Mouse (Mus musculus) stomach, postnatal 0 days (tissue): ENCODE measurements around the gene Rabep2. TPM values are rescaled to one million over a fixed set of nuclear protein-coding genes. Genes with fewer than 3 reads are reported as not detected.

ENCODE experiments used
- ATAC-seq: fragments of 200-750 bp; cut with Nextera tagmentation; 2 replicates; pipeline ENCODE4 v1.8.0; 2017; ENCODE audit not compliant: low FRiP score, low TSS enrichment
- DNase-seq: peaks from one replicate; pipeline ENCODE4 v3.0.0-alpha.2; 2016; ENCODE audit warnings: low spot score
- H3K27ac ChIP-seq: fragments of 300-500 bp; sonication (generic); replicated peaks from 2 replicates; pipeline ENCODE4 v1.5.1; 2014; ENCODE audit warnings: mild to moderate bottlenecking, control low read depth
- H3K27me3 ChIP-seq: fragments of 300-500 bp; sonication (generic); 2 replicates; pipeline ENCODE4 v1.6.1; 2014; ENCODE audit warnings: low read length; ENCODE audit not compliant: control insufficient read depth, insufficient read depth
- H3K36me3 ChIP-seq: fragments of 300-500 bp; sonication (generic); 2 replicates; pipeline ENCODE4 v1.6.1; 2014; ENCODE audit warnings: low read length, mixed read lengths; ENCODE audit not compliant: control insufficient read depth, insufficient read depth
- H3K4me1 ChIP-seq: fragments of 300-500 bp; sonication (generic); replicated peaks from 2 replicates; pipeline ENCODE4 v1.6.1; 2014; ENCODE audit warnings: antibody characterized with exemption; ENCODE audit not compliant: control insufficient read depth, insufficient read depth
- H3K4me2 ChIP-seq: fragments of 300-500 bp; sonication (generic); replicated peaks from 2 replicates; pipeline ENCODE4 v1.6.1; 2014; ENCODE audit warnings: low read depth, mild to moderate bottlenecking, control low read depth, moderate library complexity
- H3K4me3 ChIP-seq: fragments of 300-500 bp; sonication (generic); 2 replicates; pipeline ENCODE4 v1.5.1; 2014; ENCODE audit warnings: low read depth, low read length, control low read depth
- H3K9ac ChIP-seq: fragments of 300-500 bp; sonication (generic); 2 replicates; pipeline ENCODE4 v1.6.1; 2014; ENCODE audit warnings: mild to moderate bottlenecking, low read length, control low read depth, mixed read lengths
- H3K9me3 ChIP-seq: fragments of 300-500 bp; sonication (generic); 2 replicates; pipeline ENCODE4 v1.6.1; 2016; ENCODE audit warnings: low read length; ENCODE audit not compliant: control insufficient read depth
- CTCF ChIP-seq: IDR thresholded peaks from 2 replicates; pipeline ENCODE4 v1.5.1; 2016; ENCODE audit warnings: antibody characterized with exemption, low read depth, mild to moderate bottlenecking, moderate library complexity
- EP300 ChIP-seq: optimal IDR thresholded peaks from 2 replicates; pipeline ENCODE3; 2016; ENCODE audit warnings: antibody characterized with exemption
- WGBS: fragments of 180-500 bp; shearing (Covaris S2); extraction: QIAGEN DNeasy Blood & Tissue Kit; methylation state at CpG from one replicate; pipeline ENCODE4 v1.1.7; 2014; 5-methylcytosine and 5-hydroxymethylcytosine counted together
- polyA plus RNA-seq: library from polyadenylated mRNA; unstranded; fragments of >200 nt; fragmentation: Nextera tagmentation; extraction: Ambion mirVana; gene quantifications from 2 replicates; pipeline ENCODE4 v1.2.1, GENCODE M21; 2015

Gene Rabep2
- polyA plus RNA-seq, 1 experiment from 2014 or later = 19.4 TPM

GRCm38 (mm10) chr7:126466116-126466515 is 37.6 kb downstream of the Rabep2 start:
- ATAC-seq (no peak), DNase-seq (no peak)
- Histone ChIP-seq H3K27me3 (no peaks in the 10 kb centered on the region), H3K9me3 (no peaks in the 10 kb centered on the region), H3K4me3 (no peak overlapping the region), H3K36me3 (peaks cover 24% of the 10 kb centered on the region), H3K4me2 (no peak overlapping the region), H3K27ac (no peak overlapping the region), H3K4me1 (peaks cover 10% of the 10 kb centered on the region; the same call in 1 of the 2 replicates), H3K9ac (no peak overlapping the region)
- WGBS = 66% methylated on average over 9 of the region's 9 CpGs
- no peak for TF ChIP-seq EP300
- no peak for TF ChIP-seq CTCF

- Histone ChIP-seq H3K27me3 (no peaks in the 10 kb centered on the region), H3K9ac (no peak overlapping the region), H3K9me3 (no peaks in the 10 kb centered on the region), H3K27ac (no peak overlapping the region), H3K36me3 (peaks cover 28% of the 10 kb centered on the region), H3K4me3 (no peak overlapping the region), H3K4me1 (peaks cover 10% of the 10 kb centered on the region; the same call in 1 of the 2 replicates), H3K4me2 (no peak overlapping the region)
- ATAC-seq = no peak
- DNase-seq = no peak
- TF ChIP-seq CTCF = no peak
- TF ChIP-seq EP300 = no peak
- WGBS = 86% methylated on average over 5 of the region's 5 CpGs
Measured at GRCm38 (mm10) chr7:126466707-126467106, 38.1 kb downstream of the Rabep2 start.

DNA sequence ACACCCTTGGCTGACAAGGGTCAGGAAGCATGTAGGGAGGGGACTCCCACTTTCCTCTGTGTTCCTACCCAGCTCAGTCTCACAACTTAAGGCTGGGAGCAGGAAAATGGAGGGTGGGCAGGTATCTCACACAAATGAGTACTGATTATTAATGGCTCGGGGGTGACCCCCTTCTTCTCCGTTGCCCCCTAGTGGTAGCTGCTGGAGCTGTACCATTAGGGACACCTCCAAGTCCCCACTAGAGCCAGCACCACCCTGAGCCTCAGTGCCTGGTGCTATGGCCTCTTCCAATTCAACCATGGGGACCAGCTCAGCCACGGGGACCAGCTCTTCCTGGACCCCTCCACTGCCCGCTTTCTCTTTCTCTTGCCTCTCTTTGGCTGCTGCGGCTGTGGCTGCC is 38.7 kb downstream of the Rabep2 start:
- H3K27ac ChIP-seq = no peak overlapping the region
- no peak overlapping the region for H3K4me2 ChIP-seq
- H3K27me3 ChIP-seq = no peaks in the 10 kb centered on the region
- peaks cover 34% of the 10 kb centered on the region for H3K36me3 ChIP-seq
- ATAC-seq = no peak
- H3K9me3 ChIP-seq = no peaks in the 10 kb centered on the region
- DNase-seq = peak; percentile 57
- TF ChIP-seq CTCF (peak; percentile 70), EP300 (no peak)
- peaks cover 10% of the 10 kb centered on the region; the same call in 1 of the 2 replicates for H3K4me1 ChIP-seq
- WGBS = 69% methylated on average over 5 of the region's 5 CpGs
- no peak overlapping the region for H3K4me3 ChIP-seq
- no peak overlapping the region for H3K9ac ChIP-seq

DNA sequence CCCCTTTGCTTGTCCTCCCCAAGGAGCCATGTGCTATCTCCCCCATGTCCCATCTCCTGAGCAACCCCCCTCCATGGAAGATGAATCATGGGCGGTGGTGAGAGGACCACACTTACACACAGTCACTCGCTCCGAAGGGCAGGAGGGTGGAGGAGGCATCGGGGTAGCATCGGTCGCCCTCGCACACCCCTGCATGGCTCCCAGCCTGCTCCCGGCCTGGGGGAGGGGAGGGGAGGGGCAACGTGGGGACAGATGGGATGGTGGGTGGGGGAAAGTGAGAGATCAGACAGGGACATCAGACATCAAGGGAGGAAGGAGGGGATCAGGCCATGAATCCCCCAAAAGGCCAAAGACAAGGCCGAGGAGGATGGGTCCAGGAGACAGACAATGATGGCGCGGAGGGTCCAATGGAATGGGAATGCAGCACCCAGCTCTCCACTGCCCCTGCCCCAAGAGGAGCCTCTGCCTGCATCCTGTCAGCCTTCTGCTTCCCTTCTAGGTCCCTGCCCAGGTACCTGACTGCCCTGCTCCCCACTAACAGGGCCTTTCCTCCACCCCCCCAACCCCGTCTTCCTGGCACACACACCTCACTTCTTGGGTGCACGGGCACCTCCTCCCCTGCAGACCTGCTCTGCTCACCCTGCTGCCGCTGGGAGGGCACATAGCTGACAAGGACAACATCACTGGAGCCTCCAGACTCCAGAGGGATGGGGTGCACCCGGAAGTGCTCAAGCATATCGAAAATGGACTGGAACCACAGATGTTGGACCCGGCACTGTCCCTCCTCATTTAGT is 39.5 kb downstream of the Rabep2 start:
- DNase-seq (no peak), ATAC-seq (no peak)
- Histone ChIP-seq H3K9me3 (no peaks in the 10 kb centered on the region), H3K4me1 (peaks cover 10% of the 10 kb centered on the region; the same call in 1 of the 2 replicates), H3K27ac (no peak overlapping the region), H3K9ac (no peak overlapping the region), H3K4me3 (no peak overlapping the region), H3K4me2 (no peak overlapping the region), H3K36me3 (peaks cover 36% of the 10 kb centered on the region), H3K27me3 (no peaks in the 10 kb centered on the region)
- TF ChIP-seq CTCF (no peak), EP300 (no peak)
- 83% methylated on average over 16 of the region's 18 CpGs for WGBS

DNA sequence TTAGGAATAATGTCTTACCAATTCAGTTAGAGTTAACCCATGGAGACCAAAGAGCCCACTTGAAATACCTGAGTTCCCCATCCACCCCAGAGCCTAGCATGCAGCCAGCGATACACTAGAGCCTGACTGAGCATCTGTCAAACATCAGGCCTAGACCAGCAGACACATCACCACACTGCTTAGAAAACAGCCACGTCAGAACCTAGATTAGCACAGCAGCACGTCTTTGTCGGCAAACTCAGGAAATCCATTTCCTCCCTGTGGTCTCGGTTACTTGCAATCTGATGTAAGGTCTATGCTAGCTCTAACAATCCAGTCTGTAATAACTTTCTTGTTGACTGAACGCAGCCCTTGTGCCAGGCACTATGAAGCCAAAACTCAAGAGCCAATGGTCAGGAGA is 41.5 kb downstream of the Rabep2 start:
- H3K27ac ChIP-seq = no peak overlapping the region
- no peak for TF ChIP-seq EP300
- TF ChIP-seq CTCF = no peak
- H3K27me3 ChIP-seq = no peaks in the 10 kb centered on the region
- 74% methylated on average over 6 of the region's 6 CpGs for WGBS
- 0 out of 2 replicates have a peak, but pooled peaks cover 6% of the 10 kb centered on the region for H3K4me1 ChIP-seq
- H3K4me2 ChIP-seq = no peak overlapping the region
- no peaks in the 10 kb centered on the region for H3K9me3 ChIP-seq
- ATAC-seq (no peak), DNase-seq (no peak)
- H3K9ac ChIP-seq = no peak overlapping the region
- no peak overlapping the region for H3K4me3 ChIP-seq
- peaks cover 36% of the 10 kb centered on the region for H3K36me3 ChIP-seq

GRCm38 (mm10) chr7:126471361-126471760 is 42.8 kb downstream of the Rabep2 start:
- TF ChIP-seq EP300 = no peak
- no peak for TF ChIP-seq CTCF
- 92% methylated on average over 5 of the region's 5 CpGs for WGBS
- no peak overlapping the region for H3K9ac ChIP-seq
- H3K27ac ChIP-seq = no peak overlapping the region
- DNase-seq (no peak), ATAC-seq (no peak)
- H3K4me1 ChIP-seq = 0 out of 2 replicates have a peak, but pooled peaks cover 3% of the 10 kb centered on the region
- no peak overlapping the region for H3K4me3 ChIP-seq
- H3K36me3 ChIP-seq = peaks cover 36% of the 10 kb centered on the region
- no peak overlapping the region for H3K4me2 ChIP-seq
- H3K27me3 ChIP-seq = no peaks in the 10 kb centered on the region
- no peaks in the 10 kb centered on the region for H3K9me3 ChIP-seq
